Mouse (Mus musculus) megakaryocyte, embryonic 14.5 days (primary cell): Measurements from ENCODE around the gene AU040320. TPM values are rescaled to one million over a fixed set of nuclear protein-coding genes. Genes with fewer than 3 reads are reported as not detected.

Experiments
- H3K27me3 ChIP-seq: replicated peaks from 2 replicates; pipeline ENCODE3; 2012; ENCODE audit warnings: inconsistent platforms
- H3K36me3 ChIP-seq: replicated peaks from 2 replicates; pipeline ENCODE3; 2012; ENCODE audit warnings: low read length, inconsistent platforms, mixed read lengths
- H3K4me1 ChIP-seq: 2 replicates; pipeline ENCODE4 v1.6.1; 2012; ENCODE audit warnings: inconsistent platforms
- H3K4me3 ChIP-seq: replicated peaks from 2 replicates; pipeline ENCODE3; 2012; ENCODE audit warnings: moderate library complexity, mild to moderate bottlenecking, inconsistent platforms
- H3K9me3 ChIP-seq: 2 replicates; pipeline ENCODE4 v1.6.1; 2012; ENCODE audit warnings: inconsistent platforms
- FLI1 ChIP-seq: IDR thresholded peaks from 2 replicates; pipeline ENCODE4 v1.6.1; 2012; ENCODE audit warnings: low read length, inconsistent platforms, mixed read lengths
- GATA1 ChIP-seq: IDR thresholded peaks from 3 replicates; pipeline ENCODE4 v1.6.1; 2012; ENCODE audit warnings: mixed read lengths, low read length, inconsistent platforms, borderline replicate concordance
- polyA plus RNA-seq: library from polyadenylated mRNA; stranded (reverse); fragments of >175 nt; gene quantifications from 2 replicates; pipeline ENCODE4 v1.2.3, GENCODE M21; 2012; ENCODE audit warnings: low replicate concordance; ENCODE audit not compliant: insufficient read depth

Gene AU040320
- polyA plus RNA-seq, 1 experiment: 18.6 TPM

GRCm38 (mm10) chr4:126782512-126782911, 29.2 kb downstream of the AU040320 start:
- no peaks in the 10 kb centered on the region for H3K27me3 ChIP-seq

GRCm38 (mm10) chr4:126782996-126783395, 29.7 kb downstream of the AU040320 start:
- H3K4me1 ChIP-seq: no peaks in the 10 kb centered on the region; the same call in 1 of the 2 replicates
- H3K4me3 ChIP-seq: no peak overlapping the region
- H3K9me3 ChIP-seq: no peaks in the 10 kb centered on the region
- peaks cover 18% of the 10 kb centered on the region for H3K36me3 ChIP-seq
- H3K27me3 ChIP-seq: no peaks in the 10 kb centered on the region
- TF ChIP-seq GATA1: no peak
- no peak for TF ChIP-seq FLI1

More at GRCm38 (mm10) chr4:126782512-126782911, 29.2 kb downstream of the AU040320 start:
- Histone ChIP-seq H3K4me1 (no peaks in the 10 kb centered on the region; the same call in 1 of the 2 replicates), H3K9me3 (no peaks in the 10 kb centered on the region), H3K36me3 (peaks cover 16% of the 10 kb centered on the region), H3K4me3 (no peak overlapping the region)
- TF ChIP-seq FLI1 (no peak), GATA1 (no peak)

GRCm38 (mm10) chr4:126792341-126793102, 39.2 kb downstream of the AU040320 start:
- no peak for TF ChIP-seq FLI1

DNA sequence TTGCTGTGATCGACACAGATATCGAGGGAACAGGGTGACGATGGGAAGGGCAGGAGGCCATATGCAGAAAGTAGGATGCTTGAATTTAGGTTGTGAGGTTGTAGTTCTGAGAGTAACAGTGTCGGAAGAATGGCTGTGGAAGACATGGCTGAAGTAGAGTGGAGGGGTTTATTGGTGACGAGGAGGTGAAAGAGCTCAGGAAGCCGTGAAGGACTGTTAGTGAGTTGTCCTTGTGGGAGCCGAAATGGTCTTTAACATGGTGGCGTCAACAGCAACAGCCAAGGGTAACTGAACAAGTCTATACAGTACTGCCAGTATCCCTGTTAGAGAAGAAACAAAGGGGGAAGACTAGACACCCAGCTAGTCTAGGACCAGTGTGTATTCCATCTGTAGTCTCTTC, 48.8 kb downstream of the AU040320 start:
- TF ChIP-seq GATA1 (no peak), FLI1 (no peak)
- Histone ChIP-seq H3K36me3 (peaks cover 36% of the 10 kb centered on the region), H3K9me3 (no peaks in the 10 kb centered on the region), H3K4me3 (no peak overlapping the region), H3K27me3 (no peaks in the 10 kb centered on the region), H3K4me1 (peaks cover 11% of the 10 kb centered on the region)

More at GRCm38 (mm10) chr4:126792341-126793102, 39.2 kb downstream of the AU040320 start:
- Histone ChIP-seq H3K36me3 (peaks cover 53% of the 10 kb centered on the region), H3K9me3 (no peaks in the 10 kb centered on the region), H3K4me1 (peaks cover 11% of the 10 kb centered on the region), H3K4me3 (no peak overlapping the region), H3K27me3 (no peaks in the 10 kb centered on the region)

- peaks cover 14% of the 10 kb centered on the region for H3K4me1 ChIP-seq
- TF ChIP-seq FLI1 (no peak), GATA1 (no peak)
- peaks cover 44% of the 10 kb centered on the region for H3K36me3 ChIP-seq
- no peaks in the 10 kb centered on the region for H3K9me3 ChIP-seq
- peak overlapping the region; percentile 0 for H3K4me3 ChIP-seq
- H3K27me3 ChIP-seq: no peaks in the 10 kb centered on the region
Measured at GRCm38 (mm10) chr4:126803268-126803873, 50.0 kb downstream of the AU040320 start.

GRCm38 (mm10) chr4:126805741-126806140, 52.4 kb downstream of the AU040320 start:
- no peaks in the 10 kb centered on the region for H3K27me3 ChIP-seq
- H3K9me3 ChIP-seq: peaks cover 1% of the 10 kb centered on the region; the same call in 1 of the 2 replicates
- H3K4me3 ChIP-seq: no peak overlapping the region
- peaks cover 60% of the 10 kb centered on the region for H3K36me3 ChIP-seq
- peaks cover 20% of the 10 kb centered on the region for H3K4me1 ChIP-seq
- TF ChIP-seq GATA1 (no peak), FLI1 (no peak)

- H3K4me3 ChIP-seq: no peak overlapping the region
- peaks cover 20% of the 10 kb centered on the region for H3K4me1 ChIP-seq
- peaks cover 6% of the 10 kb centered on the region; the same call in 1 of the 2 replicates for H3K9me3 ChIP-seq
- H3K36me3 ChIP-seq: peaks cover 65% of the 10 kb centered on the region
- TF ChIP-seq FLI1 (no peak), GATA1 (no peak)
- no peaks in the 10 kb centered on the region for H3K27me3 ChIP-seq
Measured at GRCm38 (mm10) chr4:126806692-126807427, 53.5 kb downstream of the AU040320 start.

DNA sequence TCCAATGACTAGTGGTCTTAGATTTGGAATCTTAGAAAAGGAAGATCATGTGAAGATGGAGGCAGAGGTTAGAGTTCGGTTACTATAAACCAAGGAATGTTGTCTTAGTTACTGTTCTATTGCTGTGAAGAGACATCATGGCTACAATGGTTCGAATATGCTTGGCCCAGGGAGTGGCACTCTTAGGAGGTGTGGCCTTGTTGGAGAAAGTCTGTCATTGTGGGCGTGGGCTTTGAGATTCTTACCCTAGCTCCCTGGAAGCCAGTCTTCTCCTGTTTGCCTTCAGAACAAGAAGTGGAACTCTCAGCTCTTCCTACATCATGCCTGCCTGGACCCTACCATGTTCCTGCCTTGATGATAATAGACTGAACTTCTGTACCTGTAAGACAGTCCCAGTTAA, 57.2 kb downstream of the AU040320 start:
- H3K4me1 ChIP-seq: peaks cover 44% of the 10 kb centered on the region
- TF ChIP-seq GATA1 (no peak), FLI1 (no peak)
- no peaks in the 10 kb centered on the region for H3K27me3 ChIP-seq
- H3K4me3 ChIP-seq: no peak overlapping the region
- peaks cover 6% of the 10 kb centered on the region; the same call in 1 of the 2 replicates for H3K9me3 ChIP-seq
- H3K36me3 ChIP-seq: peaks cover 67% of the 10 kb centered on the region

DNA sequence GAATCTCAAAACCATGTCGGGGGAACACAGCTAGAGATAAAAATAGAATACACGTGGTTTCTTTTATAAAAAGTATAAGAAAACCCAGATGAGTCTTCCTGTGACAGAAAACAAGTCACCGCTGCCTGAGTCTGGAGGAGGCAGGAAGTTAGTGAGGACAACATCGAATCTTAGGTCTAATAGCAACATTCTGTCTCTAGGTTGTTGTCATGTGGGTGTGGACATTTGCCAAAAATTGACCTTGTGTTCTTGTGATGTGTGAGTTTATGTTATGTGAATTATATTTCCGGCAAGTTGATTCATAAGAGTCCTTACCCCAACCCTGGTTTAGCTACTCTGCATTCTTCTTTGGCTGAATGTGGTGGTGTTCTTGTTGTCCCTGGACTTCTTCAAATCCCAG, 59.9 kb downstream of the AU040320 start:
- no peak for TF ChIP-seq FLI1
- Histone ChIP-seq H3K4me1 (peaks cover 41% of the 10 kb centered on the region), H3K36me3 (peaks cover 74% of the 10 kb centered on the region), H3K9me3 (peaks cover 6% of the 10 kb centered on the region; the same call in 1 of the 2 replicates), H3K27me3 (no peaks in the 10 kb centered on the region), H3K4me3 (no peak overlapping the region)

GRCm38 (mm10) chr4:126814854-126815253, 61.5 kb downstream of the AU040320 start:
- TF ChIP-seq GATA1 (no peak), FLI1 (no peak)
- peaks cover 6% of the 10 kb centered on the region; the same call in 1 of the 2 replicates for H3K9me3 ChIP-seq
- H3K4me3 ChIP-seq: no peak overlapping the region
- peaks cover 35% of the 10 kb centered on the region for H3K4me1 ChIP-seq
- no peaks in the 10 kb centered on the region for H3K27me3 ChIP-seq
- peaks cover 74% of the 10 kb centered on the region for H3K36me3 ChIP-seq
